Mouse (Mus musculus) megakaryocyte-erythroid progenitor cell, adult 5-6 weeks (primary cell): ENCODE data around the gene Psapl1. TPM values are rescaled to one million over a fixed set of nuclear protein-coding genes. Genes with fewer than 3 reads are reported as not detected.

Experiments
- total RNA-seq, 2 experiments: library from RNA; stranded (forward) in 1 of 2; stranded (reverse) in 1 of 2; fragments of 200-1000, 215-1000 nt in 1 of 2; fragments of >200 nt in 1 of 2; fragmentation: Nextera tagmentation in 1 of 2; gene quantifications; 2 replicates each; pipeline ENCODE4 v1.2.3; 2014 to 2017

The Psapl1 gene
- total RNA-seq, 2 experiments from 2014 or later = not detected

Other genes starting within 250 kb of the Psapl1 start
- gene Sorcs2, start 194.1 kb downstream of the Psapl1 start, total RNA-seq (2014; fragmentation: Nextera tagmentation) = 0.30 TPM in 1 of 2 replicates, not detected in the other
- gene Sorcs2, start 194.1 kb downstream of the Psapl1 start, total RNA-seq (2017) = not detected in 2 replicates